Mouse (Mus musculus) forebrain, embryonic 10.5 days (tissue): Measurements from ENCODE around the gene Golim4. TPM values are rescaled to one million over a fixed set of nuclear protein-coding genes. Genes with fewer than 3 reads are reported as not detected.

Source experiments
- DNase-seq: peaks from one replicate; pipeline ENCODE4 v3.0.0-alpha.2; 2017; ENCODE audit warnings: low spot score; ENCODE audit errors: extremely low spot score
- H3K27ac ChIP-seq: fragments of 300-500 bp; sonication (generic); 2 replicates; pipeline ENCODE4 v1.5.1; 2016; ENCODE audit warnings: mild to moderate bottlenecking
- H3K27me3 ChIP-seq: fragments of 300-500 bp; sonication (generic); 2 replicates; pipeline ENCODE4 v1.6.1; 2016; ENCODE audit warnings: mild to moderate bottlenecking; ENCODE audit not compliant: poor library complexity, severe bottlenecking
- H3K36me3 ChIP-seq: fragments of 300-500 bp; sonication (generic); replicated peaks from 2 replicates; pipeline ENCODE4 v1.6.1; 2016; ENCODE audit warnings: mild to moderate bottlenecking, moderate library complexity
- H3K4me1 ChIP-seq: fragments of 300-500 bp; sonication (generic); 2 replicates; pipeline ENCODE4 v1.6.1; 2016
- H3K4me3 ChIP-seq: fragments of 300-500 bp; sonication (generic); 2 replicates; pipeline ENCODE4 v1.5.1; 2016; ENCODE audit warnings: mild to moderate bottlenecking, moderate library complexity
- H3K9me3 ChIP-seq: fragments of 300-500 bp; sonication (generic); 2 replicates; pipeline ENCODE4 v1.6.1; 2016; ENCODE audit warnings: mild to moderate bottlenecking, moderate library complexity
- WGBS: fragments of 180-500 bp; shearing (Covaris S2); methylation state at CpG from one replicate; pipeline ENCODE4 v1.1.7; 2016; 5-methylcytosine and 5-hydroxymethylcytosine counted together
- polyA plus RNA-seq: library from polyadenylated mRNA; unstranded; fragments of >200 nt; fragmentation: Nextera tagmentation; extraction: Ambion mirVana; gene quantifications from 2 replicates; pipeline ENCODE4 v1.2.1, GENCODE M21; 2016

Gene Golim4
- polyA plus RNA-seq, 1 experiment from 2014 or later: 50.1 TPM

DNA sequence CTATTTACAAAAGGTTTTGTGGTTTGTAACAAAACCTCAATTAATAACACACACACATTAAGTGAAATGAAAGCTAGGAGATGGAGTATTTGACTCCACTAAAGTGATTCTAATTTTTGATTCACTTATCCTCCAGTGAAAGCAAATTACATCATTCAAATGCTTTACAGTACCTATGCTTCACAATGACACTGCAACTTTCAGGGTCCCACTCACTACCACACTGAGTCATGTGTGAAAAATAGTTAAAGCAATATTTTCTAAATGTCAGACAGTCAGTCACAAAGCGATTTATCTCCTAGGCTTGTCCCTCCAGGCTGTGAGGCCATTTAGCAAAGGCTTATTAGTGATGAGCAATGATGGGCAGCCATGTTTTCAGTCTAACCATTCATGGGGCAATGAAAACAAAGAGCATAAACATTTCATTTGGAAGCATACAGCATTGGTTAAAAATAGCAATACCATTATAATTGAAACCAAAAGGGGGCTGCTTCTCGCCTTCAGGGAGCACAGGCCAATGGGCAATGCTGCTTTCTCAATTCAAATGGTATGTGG lies 8.1 kb downstream of the Golim4 start:
- Histone ChIP-seq H3K4me1 (peaks cover 10% of the 10 kb centered on the region), H3K36me3 (peaks cover 64% of the 10 kb centered on the region), H3K27me3 (no peaks in the 10 kb centered on the region), H3K9me3 (peaks cover 4% of the 10 kb centered on the region; the same call in 1 of the 2 replicates), H3K4me3 (no peak overlapping the region), H3K27ac (no peak overlapping the region)
- no peak for DNase-seq
- 79% methylated on average over 2 of the region's 2 CpGs for WGBS

DNA sequence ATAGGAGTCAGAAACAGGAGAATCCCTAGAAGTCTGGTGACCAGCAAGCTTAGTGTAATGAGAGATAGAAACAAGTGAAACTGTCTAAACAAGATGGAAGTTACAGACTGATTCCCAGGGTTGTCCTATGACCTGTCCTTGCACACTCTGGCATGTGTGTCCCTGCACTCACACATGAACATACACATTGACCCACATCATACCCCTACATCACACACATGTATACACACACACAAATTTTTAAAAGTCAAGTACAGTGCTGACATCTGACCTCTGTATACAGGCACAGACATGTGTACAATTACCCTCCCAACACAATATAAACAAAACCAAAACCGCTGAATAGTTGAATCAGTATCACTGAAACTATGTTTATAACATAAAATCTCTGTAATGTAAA lies 8.7 kb downstream of the Golim4 start:
- peaks cover 4% of the 10 kb centered on the region; the same call in 1 of the 2 replicates for H3K9me3 ChIP-seq
- no peaks in the 10 kb centered on the region for H3K27me3 ChIP-seq
- no peak for DNase-seq
- H3K4me3 ChIP-seq: no peak overlapping the region
- H3K36me3 ChIP-seq: peaks cover 63% of the 10 kb centered on the region
- peaks cover 5% of the 10 kb centered on the region for H3K4me1 ChIP-seq
- no peak overlapping the region for H3K27ac ChIP-seq
- WGBS: 91% methylated on average over 1 of the region's 1 CpGs

DNA sequence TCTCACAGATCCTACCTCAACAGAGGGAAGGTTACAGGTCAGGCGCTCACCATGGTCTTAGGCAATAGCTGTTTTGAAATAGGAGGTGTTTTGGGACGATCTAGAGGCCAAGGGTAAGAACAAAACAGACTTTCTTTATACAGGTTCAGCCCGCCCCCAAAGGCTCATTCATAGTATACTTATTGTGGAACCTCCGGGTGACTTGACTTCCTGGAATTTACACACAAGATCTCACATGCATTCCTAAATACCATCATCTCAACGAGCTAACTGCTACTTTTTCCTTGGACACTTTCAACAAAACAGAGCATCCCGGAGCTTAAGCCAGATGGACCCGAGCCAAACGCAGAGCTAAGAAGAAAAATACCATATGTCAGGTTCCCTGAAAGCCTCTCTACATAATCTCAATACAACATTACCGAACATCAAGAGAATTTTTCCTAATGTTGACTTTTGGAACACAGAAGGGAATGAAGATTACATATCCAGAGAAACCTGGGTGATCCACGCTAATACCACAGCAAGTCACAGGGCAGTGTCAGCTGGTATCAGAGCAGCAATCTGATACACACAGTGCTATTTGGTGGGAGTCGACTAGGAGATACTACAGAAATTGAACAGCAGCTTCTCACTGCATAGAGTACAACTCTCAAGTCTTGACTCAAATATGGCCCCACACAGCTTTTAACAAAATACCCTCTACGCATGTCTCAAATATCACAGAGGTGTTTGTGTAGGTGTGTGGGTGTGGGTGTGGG lies 14.3 kb downstream of the Golim4 start:
- Histone ChIP-seq H3K27me3 (no peaks in the 10 kb centered on the region), H3K4me3 (no peak overlapping the region), H3K9me3 (peaks cover 4% of the 10 kb centered on the region; the same call in 1 of the 2 replicates), H3K36me3 (peaks cover 49% of the 10 kb centered on the region), H3K27ac (no peak overlapping the region), H3K4me1 (peaks cover 11% of the 10 kb centered on the region; the same call in 1 of the 2 replicates)
- WGBS: 82% methylated on average over 12 of the region's 12 CpGs
- no peak for DNase-seq

DNA sequence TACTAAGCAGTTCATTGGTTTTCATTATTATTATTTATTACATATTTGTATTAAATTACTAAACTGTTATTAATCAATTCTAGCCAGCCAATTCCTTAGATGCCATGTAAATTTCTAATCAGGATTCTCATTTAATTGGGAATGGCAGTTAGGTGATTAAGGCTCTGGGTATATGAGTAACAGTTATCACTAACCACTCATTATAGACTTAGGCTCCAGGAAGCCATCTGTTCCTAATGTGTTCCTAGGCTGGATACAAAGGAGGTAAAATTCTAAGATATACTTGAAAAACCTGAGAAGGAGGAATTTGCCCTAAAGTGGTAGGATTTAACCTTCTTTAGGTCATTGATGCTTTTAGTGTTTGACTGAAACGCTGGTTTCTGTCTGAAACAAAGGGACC lies 14.9 kb downstream of the Golim4 start:
- 70% methylated on average over 1 of the region's 1 CpGs for WGBS
- Histone ChIP-seq H3K4me1 (peaks cover 11% of the 10 kb centered on the region; the same call in 1 of the 2 replicates), H3K4me3 (no peak overlapping the region), H3K36me3 (peaks cover 43% of the 10 kb centered on the region), H3K27ac (no peak overlapping the region), H3K27me3 (no peaks in the 10 kb centered on the region), H3K9me3 (peaks cover 1% of the 10 kb centered on the region; the same call in 1 of the 2 replicates)
- no peak for DNase-seq

DNA sequence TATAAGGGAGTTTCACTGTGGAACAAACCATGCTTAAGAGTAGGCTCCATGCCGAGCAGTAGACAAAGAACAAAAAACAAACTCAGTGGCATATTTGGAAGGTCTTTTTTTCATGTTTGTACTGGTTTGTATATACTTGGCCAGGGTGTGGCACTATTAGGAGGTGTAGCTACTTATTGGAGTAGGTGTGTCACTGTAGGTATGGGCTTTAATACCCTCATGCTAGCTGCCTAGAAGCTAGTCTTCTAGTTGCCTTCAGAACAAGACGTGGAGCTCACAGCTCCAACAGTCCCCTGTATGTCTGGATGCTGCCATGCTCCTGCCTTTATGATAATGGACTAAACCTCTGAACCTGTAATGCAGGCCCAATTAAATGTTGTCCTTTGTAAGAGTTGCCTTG lies 20.6 kb downstream of the Golim4 start:
- H3K27me3 ChIP-seq: no peaks in the 10 kb centered on the region
- no peak for DNase-seq
- peaks cover 9% of the 10 kb centered on the region for H3K9me3 ChIP-seq
- no peaks in the 10 kb centered on the region for H3K4me1 ChIP-seq
- 95% methylated on average over 2 of the region's 2 CpGs for WGBS
- no peak overlapping the region for H3K27ac ChIP-seq
- no peak overlapping the region for H3K4me3 ChIP-seq
- H3K36me3 ChIP-seq: peaks cover 49% of the 10 kb centered on the region

DNA sequence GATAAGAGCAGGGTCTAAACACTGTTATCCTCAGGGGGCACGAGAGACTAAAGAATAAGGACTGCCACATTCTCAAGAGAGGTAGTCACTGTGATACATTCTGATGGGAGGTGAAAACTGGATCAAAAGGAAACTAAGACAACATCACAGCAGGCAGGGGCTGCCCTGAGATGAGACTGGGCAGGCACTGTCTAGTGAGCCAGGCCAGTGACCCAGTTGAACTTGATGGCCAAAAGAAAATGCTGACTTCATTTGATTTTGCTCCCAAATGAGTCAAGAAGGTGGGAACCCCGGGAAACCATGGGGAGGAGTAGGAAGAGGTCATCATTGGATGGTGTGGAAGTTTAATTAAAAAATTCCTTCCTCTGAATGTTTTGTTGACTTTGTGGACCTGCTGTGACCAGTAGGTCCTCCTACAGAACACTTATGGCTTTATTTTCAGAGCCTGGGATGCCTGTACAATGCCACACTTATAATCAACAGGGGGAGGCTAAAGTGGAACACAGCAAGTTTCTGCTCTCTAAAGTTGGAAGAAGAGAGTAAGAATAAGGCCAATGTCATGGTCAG lies 26.0 kb downstream of the Golim4 start:
- H3K27me3 ChIP-seq: no peaks in the 10 kb centered on the region
- H3K4me1 ChIP-seq: peaks cover 13% of the 10 kb centered on the region
- peaks cover 9% of the 10 kb centered on the region for H3K9me3 ChIP-seq
- H3K36me3 ChIP-seq: peaks cover 30% of the 10 kb centered on the region
- WGBS: 82% methylated on average over 2 of the region's 2 CpGs
- H3K4me3 ChIP-seq: no peak overlapping the region
- no peak for DNase-seq
- no peak overlapping the region for H3K27ac ChIP-seq

DNA sequence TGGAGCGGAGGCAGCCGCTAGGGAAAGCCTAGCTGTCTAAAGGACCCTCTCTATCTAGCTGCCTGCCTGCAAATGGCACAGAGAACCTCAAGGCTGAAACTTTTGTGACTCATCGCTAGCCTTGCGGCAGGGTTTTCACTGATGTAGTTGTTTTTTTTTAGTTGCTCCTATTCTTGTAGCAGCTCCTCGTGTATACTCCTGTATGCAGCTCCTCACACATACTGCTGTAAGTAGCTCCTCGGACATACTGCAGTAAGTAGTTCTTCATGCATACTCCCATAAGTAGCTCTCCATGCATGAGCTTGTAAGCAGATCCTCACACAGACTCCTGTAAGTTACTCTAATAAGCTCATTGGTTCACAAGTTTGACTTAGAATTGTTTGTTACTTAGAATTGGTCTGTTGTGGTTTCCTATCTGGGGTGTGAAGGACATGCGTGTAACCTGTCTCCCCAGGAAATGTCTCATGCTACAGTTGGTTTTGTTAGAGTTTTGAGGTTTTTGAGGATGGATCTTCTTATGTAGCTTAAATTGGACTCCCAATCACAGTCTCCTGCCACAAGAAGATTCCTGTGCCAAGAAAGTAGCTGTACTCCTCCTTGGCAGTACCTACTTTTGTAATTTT lies 26.7 kb downstream of the Golim4 start:
- peaks cover 7% of the 10 kb centered on the region for H3K9me3 ChIP-seq
- no peaks in the 10 kb centered on the region for H3K27me3 ChIP-seq
- peaks cover 23% of the 10 kb centered on the region for H3K36me3 ChIP-seq
- no peak overlapping the region for H3K4me3 ChIP-seq
- 94% methylated on average over 7 of the region's 7 CpGs for WGBS
- DNase-seq: no peak
- H3K4me1 ChIP-seq: peaks cover 18% of the 10 kb centered on the region
- no peak overlapping the region for H3K27ac ChIP-seq

DNA sequence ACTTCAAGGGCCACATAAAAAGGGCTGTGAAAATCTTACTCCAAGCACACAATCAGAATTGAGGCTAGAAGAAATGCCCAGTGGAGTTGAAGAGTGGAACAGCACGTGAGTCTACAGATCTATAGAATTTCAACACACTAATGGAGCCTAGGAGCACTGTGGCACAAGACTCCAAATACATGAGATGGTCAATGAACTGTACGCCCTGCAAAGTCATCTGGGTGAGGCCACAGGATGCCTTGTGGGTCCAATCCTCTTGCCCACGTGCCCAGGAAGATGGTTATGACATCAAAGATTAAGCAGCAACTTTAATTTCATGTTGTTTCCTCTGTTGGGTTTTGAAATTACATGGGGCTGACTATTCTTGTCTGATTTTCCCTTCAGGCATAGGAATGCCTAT lies 30.4 kb downstream of the Golim4 start:
- H3K27me3 ChIP-seq: no peaks in the 10 kb centered on the region
- no peak for DNase-seq
- H3K9me3 ChIP-seq: no peaks in the 10 kb centered on the region
- no peaks in the 10 kb centered on the region for H3K36me3 ChIP-seq
- WGBS: 67% methylated on average over 3 of the region's 3 CpGs
- H3K27ac ChIP-seq: no peak overlapping the region
- no peak overlapping the region for H3K4me3 ChIP-seq
- H3K4me1 ChIP-seq: peaks cover 29% of the 10 kb centered on the region

DNA sequence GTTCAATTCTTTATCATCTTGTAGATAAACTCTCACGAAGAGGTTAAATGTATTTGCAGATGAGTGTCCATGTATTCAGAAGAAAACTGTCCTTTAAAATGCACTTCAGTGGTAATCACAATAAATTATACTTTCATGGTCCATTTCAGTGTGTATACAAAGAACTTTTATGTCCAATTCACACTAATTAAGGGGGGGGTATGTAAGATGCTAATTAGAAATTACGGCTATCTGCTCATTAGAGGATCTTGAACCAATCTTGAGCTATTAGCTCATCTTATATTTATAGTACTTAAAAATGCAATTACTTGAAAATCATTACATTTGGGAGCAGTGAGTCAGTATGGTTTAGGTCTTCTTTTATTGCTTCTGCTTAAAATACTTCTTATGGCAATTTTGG lies 31.6 kb downstream of the Golim4 start:
- no peak overlapping the region for H3K4me3 ChIP-seq
- H3K36me3 ChIP-seq: no peaks in the 10 kb centered on the region
- 80% methylated on average over 2 of the region's 2 CpGs for WGBS
- H3K9me3 ChIP-seq: no peaks in the 10 kb centered on the region
- no peak overlapping the region for H3K27ac ChIP-seq
- peaks cover 32% of the 10 kb centered on the region for H3K4me1 ChIP-seq
- H3K27me3 ChIP-seq: no peaks in the 10 kb centered on the region
- DNase-seq: no peak

DNA sequence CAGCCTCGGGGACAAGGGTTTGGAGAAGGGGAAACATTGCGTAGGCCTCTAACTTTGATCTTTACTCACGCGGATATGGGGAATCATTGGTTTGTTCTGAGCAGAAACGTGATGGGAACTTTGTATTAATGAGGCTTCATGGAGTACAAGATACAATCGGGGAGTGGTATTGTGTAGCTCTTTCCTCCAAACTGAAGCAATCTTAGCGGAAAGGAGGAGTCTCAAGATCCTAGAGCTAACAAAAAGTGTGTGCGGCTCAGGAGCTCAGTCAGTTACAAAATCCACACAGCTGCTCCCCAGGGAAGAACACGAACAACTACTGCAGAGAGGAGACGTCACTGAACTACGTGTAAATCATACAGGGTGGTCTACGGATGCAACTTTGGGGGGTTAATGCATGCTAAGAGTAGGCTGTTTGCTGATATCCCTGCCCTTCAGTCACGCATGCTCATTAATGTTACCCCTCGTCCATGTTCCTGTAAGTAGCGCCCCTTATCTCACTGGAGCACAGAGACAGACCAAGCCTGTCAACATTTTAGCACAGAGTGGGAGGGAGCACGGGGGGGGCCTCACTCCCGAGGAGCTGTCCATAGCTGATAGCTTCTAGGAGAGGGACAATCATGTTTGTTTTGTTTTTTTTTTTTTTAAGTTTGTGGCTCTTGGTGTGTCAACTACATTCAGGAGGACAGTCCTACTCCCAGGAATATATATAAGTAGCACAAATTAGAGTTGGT lies 38.8 kb downstream of the Golim4 start:
- Histone ChIP-seq H3K27ac (no peak overlapping the region), H3K9me3 (no peaks in the 10 kb centered on the region), H3K27me3 (no peaks in the 10 kb centered on the region), H3K36me3 (no peaks in the 10 kb centered on the region), H3K4me3 (no peak overlapping the region), H3K4me1 (peaks cover 20% of the 10 kb centered on the region)
- WGBS: 93% methylated on average over 17 of the region's 17 CpGs
- no peak for DNase-seq

DNA sequence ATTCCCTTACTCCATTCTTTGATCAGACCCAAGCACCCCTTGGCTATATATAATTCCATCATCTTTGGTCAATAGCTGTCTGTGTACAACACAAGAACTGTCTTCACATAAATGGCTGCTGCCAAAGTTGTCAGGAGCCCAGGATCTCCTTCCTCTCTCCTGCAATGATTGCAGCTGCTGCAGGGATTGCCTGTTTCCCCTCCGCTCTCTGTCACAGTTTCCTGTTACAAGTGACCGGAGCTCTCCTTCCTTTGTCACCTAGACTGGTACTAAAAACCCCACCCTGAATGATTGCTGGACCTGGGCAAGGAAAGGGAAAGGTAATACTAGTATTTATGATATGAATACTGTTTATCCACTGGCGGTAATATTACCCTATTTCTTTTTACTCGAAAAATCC lies 44.0 kb downstream of the Golim4 start:
- Histone ChIP-seq H3K27me3 (no peaks in the 10 kb centered on the region), H3K9me3 (no peaks in the 10 kb centered on the region), H3K36me3 (no peaks in the 10 kb centered on the region), H3K27ac (no peak overlapping the region), H3K4me3 (no peak overlapping the region), H3K4me1 (peaks cover 14% of the 10 kb centered on the region)
- DNase-seq: no peak
- 89% methylated on average over 4 of the region's 4 CpGs for WGBS

DNA sequence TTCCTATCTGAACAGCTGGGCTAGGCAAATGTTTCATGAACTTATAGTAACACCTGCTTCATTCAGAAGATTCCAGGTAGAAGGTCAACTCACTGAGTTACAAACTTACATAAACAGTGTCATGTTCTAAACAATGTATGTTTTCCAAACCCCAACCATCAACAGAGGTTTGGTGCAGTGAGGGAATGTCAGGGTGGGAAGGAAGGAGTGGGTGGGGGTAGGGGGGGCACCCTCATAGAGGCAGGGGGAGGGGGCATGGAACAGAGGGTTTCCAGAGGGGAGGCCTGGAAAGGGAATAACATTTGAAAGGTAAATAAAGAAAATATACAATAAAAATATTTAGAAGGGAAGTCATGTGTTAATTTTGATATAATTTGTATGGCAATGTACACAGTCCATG lies 46.0 kb downstream of the Golim4 start:
- Histone ChIP-seq H3K9me3 (no peaks in the 10 kb centered on the region), H3K27ac (no peak overlapping the region), H3K4me1 (peaks cover 14% of the 10 kb centered on the region), H3K27me3 (no peaks in the 10 kb centered on the region), H3K4me3 (no peak overlapping the region), H3K36me3 (peaks cover 9% of the 10 kb centered on the region)
- DNase-seq: no peak
